In the genomic region with DNA sequence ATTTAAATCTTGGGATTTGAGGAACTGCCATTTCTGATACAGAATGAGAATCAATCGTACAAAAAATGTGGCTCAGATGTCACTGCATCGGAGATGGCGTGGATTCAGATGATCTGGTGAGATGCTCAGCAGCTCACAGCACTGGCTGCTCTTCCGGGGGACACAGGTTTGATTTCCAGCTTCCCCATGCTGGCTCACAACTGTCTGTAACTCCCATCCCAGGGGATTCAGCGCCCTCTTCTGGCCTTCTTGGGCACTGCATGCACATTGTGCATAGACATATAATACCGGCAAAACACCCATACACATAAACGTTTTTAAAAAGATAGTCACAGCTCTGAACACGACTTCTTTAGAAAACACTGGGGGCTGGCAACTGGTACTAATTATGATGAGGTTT, we compare ENCODE assay signal across 10 mouse cellular contexts. TPM values are rescaled to one million over a fixed set of nuclear protein-coding genes. Genes with fewer than 3 reads are reported as not detected.
DNase-seq lines count a peak whose midpoint lies in the region; ATAC-seq and TF ChIP-seq lines count a peak whose summit lies in the region.
"Had no signal": no experiment of that assay in that cellular context is flagged by ENCODE, and none has a peak within 500 bp of the region (broad histone marks: within the 10 kb centered on the region; RNA-seq: fewer than 3 reads in every experiment).

No protein-coding gene starts in this region.

- no peaks in the 10 kb centered on the region for H3K36me3 ChIP-seq in heart, embryonic 12.5 days
- no peaks in the 10 kb centered on the region for H3K36me3 ChIP-seq in lung, postnatal 0 days (ENCODE audit: insufficient read depth, low read length)
- H3K36me3 ChIP-seq in ES-Bruce4 (ENCODE audit: control insufficient read depth, insufficient read depth, low read length, poor library complexity, severe bottlenecking), result no peaks in the 10 kb centered on the region
- no peaks in the 10 kb centered on the region for H3K36me3 ChIP-seq in hindbrain, embryonic 16.5 days (ENCODE audit: control insufficient read depth, insufficient read depth, low read length)
- H3K36me3 ChIP-seq: limb, embryonic 13.5 days; midbrain, embryonic 13.5 days had no signal

- no peak overlapping the region for H3K4me3 ChIP-seq in heart, embryonic 12.5 days
- no peak overlapping the region for H3K4me3 ChIP-seq in lung, postnatal 0 days (ENCODE audit: low read depth, low read length)
- no peak overlapping the region for H3K4me3 ChIP-seq in ES-Bruce4 (ENCODE audit: low read depth, low read length)
- no peak overlapping the region for H3K4me3 ChIP-seq in hindbrain, embryonic 16.5 days (ENCODE audit: low read length)
- H3K4me3 ChIP-seq: limb, embryonic 13.5 days; midbrain, embryonic 13.5 days had no signal

- H3K27ac ChIP-seq in heart, embryonic 12.5 days (ENCODE audit: poor library complexity, severe bottlenecking), result no peak overlapping the region
- H3K27ac ChIP-seq in lung, postnatal 0 days (ENCODE audit: low read length), result no peak overlapping the region
- no peak overlapping the region for H3K27ac ChIP-seq in ES-Bruce4 (ENCODE audit: insufficient read depth, low read length)
- H3K27ac ChIP-seq in hindbrain, embryonic 16.5 days (ENCODE audit: low read depth, low read length), result no peak overlapping the region
- H3K27ac ChIP-seq: limb, embryonic 13.5 days; midbrain, embryonic 13.5 days had no signal

- TF ChIP-seq CTCF in lung, postnatal 0 days (IDR thresholded peaks at IDR 0.05), result peak; percentile 42
- peak; percentile 72 for TF ChIP-seq CTCF in ES-Bruce4 (IDR thresholded peaks at IDR 0.05; ENCODE audit: low read depth, low read length)

- no peaks in the 10 kb centered on the region for H3K4me1 ChIP-seq in heart, embryonic 12.5 days (replicated peaks)
- no peaks in the 10 kb centered on the region for H3K4me1 ChIP-seq in lung, postnatal 0 days (ENCODE audit: insufficient read depth, low read depth, low read length)
- H3K4me1 ChIP-seq in ES-Bruce4 (ENCODE audit: control insufficient read depth, insufficient read depth, low read length), result no peaks in the 10 kb centered on the region
- H3K4me1 ChIP-seq in hindbrain, embryonic 16.5 days (ENCODE audit: control insufficient read depth, insufficient read depth, low read depth, low read length), result no peaks in the 10 kb centered on the region
- H3K4me1 ChIP-seq: limb, embryonic 13.5 days; midbrain, embryonic 13.5 days had no signal

- H3K9ac ChIP-seq in heart, embryonic 12.5 days, result no peak overlapping the region
- H3K9ac ChIP-seq in lung, postnatal 0 days (replicated peaks; ENCODE audit: low read depth), result no peak overlapping the region
- no peak overlapping the region for H3K9ac ChIP-seq in ES-Bruce4 (ENCODE audit: low read depth, poor library complexity, severe bottlenecking)
- H3K9ac ChIP-seq in hindbrain, embryonic 16.5 days (ENCODE audit: low read depth, low read length), result no peak overlapping the region
- H3K9ac ChIP-seq: limb, embryonic 13.5 days; midbrain, embryonic 13.5 days had no signal

- no peak for ATAC-seq in heart, embryonic 12.5 days (ENCODE audit: insufficient number of reproducible peaks, low FRiP score)
- no peak for ATAC-seq in lung, postnatal 0 days
- 0 out of 2 replicates have a peak, but pooled peaks have one; percentile 24 for ATAC-seq in erythroblast, adult 5-6 weeks (replicated peaks; ENCODE audit: low FRiP score, poor library complexity, severe bottlenecking)
- no peak for ATAC-seq in hindbrain, embryonic 16.5 days
- ATAC-seq: midbrain, embryonic 13.5 days had no signal

- 0 out of 2 replicates have a peak, but pooled peaks cover 3% of the 10 kb centered on the region for H3K9me3 ChIP-seq in heart, embryonic 12.5 days (replicated peaks)
- H3K9me3 ChIP-seq in lung, postnatal 0 days (ENCODE audit: low read length), result no peaks in the 10 kb centered on the region
- H3K9me3 ChIP-seq in ES-Bruce4 (replicated peaks; ENCODE audit: control insufficient read depth, insufficient read depth, low read length, poor library complexity, severe bottlenecking), result no peaks in the 10 kb centered on the region
- H3K9me3 ChIP-seq in hindbrain, embryonic 16.5 days (ENCODE audit: control insufficient read depth, low read length), result 0 out of 2 replicates have a peak, but pooled peaks cover 2% of the 10 kb centered on the region
- H3K9me3 ChIP-seq: midbrain, embryonic 13.5 days had no signal

- no peak overlapping the region for H3K4me2 ChIP-seq in heart, embryonic 12.5 days
- no peak overlapping the region for H3K4me2 ChIP-seq in lung, postnatal 0 days (replicated peaks; ENCODE audit: low read depth, low read length)
- no peak overlapping the region for H3K4me2 ChIP-seq in hindbrain, embryonic 16.5 days (ENCODE audit: low read length)
- H3K4me2 ChIP-seq: limb, embryonic 13.5 days; midbrain, embryonic 13.5 days had no signal

- no peaks in the 10 kb centered on the region for H3K27me3 ChIP-seq in heart, embryonic 12.5 days (replicated peaks)
- H3K27me3 ChIP-seq in lung, postnatal 0 days (replicated peaks; ENCODE audit: insufficient read depth, low read length), result no peaks in the 10 kb centered on the region
- no peaks in the 10 kb centered on the region for H3K27me3 ChIP-seq in ES-Bruce4 (ENCODE audit: control insufficient read depth, insufficient read depth, low read length, poor library complexity, severe bottlenecking)
- H3K27me3 ChIP-seq in hindbrain, embryonic 16.5 days (replicated peaks; ENCODE audit: control insufficient read depth, insufficient read depth, low read length), result no peaks in the 10 kb centered on the region
- H3K27me3 ChIP-seq: limb, embryonic 13.5 days; midbrain, embryonic 13.5 days had no signal

- 66% methylated on average over 8 of the region's 8 CpGs for WGBS in heart, embryonic 12.5 days
- WGBS in lung, postnatal 0 days, result 65% methylated on average over 8 of the region's 8 CpGs
- 75% methylated on average over 8 of the region's 8 CpGs for WGBS in hindbrain, embryonic 16.5 days

- peak; percentile 66 for DNase-seq in heart, adult 11 months
- no peak for DNase-seq in lung, postnatal 0 days (ENCODE audit: low spot score)
- no peak for DNase-seq in lung, adult 18-20 months
- DNase-seq in layer of hippocampus, adult 18-20 months (ENCODE audit: low spot score in 2 of 2), result no peak

- TF ChIP-seq POLR2A in ES-Bruce4 (IDR thresholded peaks at IDR 0.05; ENCODE audit: insufficient read depth, low read length), result no peak

- no peak for TF ChIP-seq EP300 in lung, postnatal 0 days (IDR thresholded peaks at IDR 0.05)
- no peak for TF ChIP-seq EP300 in ES-Bruce4 (IDR thresholded peaks at IDR 0.05; ENCODE audit: insufficient read depth, low read depth, low read length)

RNA-seq across cellular contexts. Expression of a gene that starts 21.6 kb away (rescaled TPM):
- not detected in 2 replicates for polyA plus RNA-seq in heart, embryonic 12.5 days (2016; fragmentation: Nextera tagmentation; extraction: Ambion mirVana)
- polyA plus RNA-seq in lung, postnatal 0 days (2015; fragmentation: Nextera tagmentation; extraction: Ambion mirVana), result 0.54 and 0.70 TPM in 2 replicates
- not detected in 2 replicates for polyA plus RNA-seq in ES-Bruce4 (2011; ENCODE audit: insufficient read depth, insufficient read length, low read depth, missing spikeins)
- 6.7 and 13.2 TPM in 2 replicates for total RNA-seq in erythroblast, adult 5-6 weeks (2015; ENCODE audit: low replicate concordance)
- 2.3 and 2.4 TPM in 2 replicates for total RNA-seq in erythroblast, adult 5-6 weeks (2017; ENCODE audit: low replicate concordance)
- 1.0 and 1.2 TPM in 2 replicates for polyA plus RNA-seq in hindbrain, embryonic 16.5 days (2015; fragmentation: Nextera tagmentation; extraction: Ambion mirVana)
- total RNA-seq in layer of hippocampus, adult 18-20 months (2021), result under 1 TPM; 0.71 to 0.92 TPM

RNA-seq across cellular contexts. Expression of a gene that starts 34.9 kb away (rescaled TPM):
- polyA plus RNA-seq in heart, embryonic 12.5 days (2016; fragmentation: Nextera tagmentation; extraction: Ambion mirVana), result 0.41 and 1.1 TPM in 2 replicates
- 7.9 TPM in 2 replicates for polyA plus RNA-seq in lung, postnatal 0 days (2015; fragmentation: Nextera tagmentation; extraction: Ambion mirVana)
- 2.0 and 3.5 TPM in 2 replicates for polyA plus RNA-seq in ES-Bruce4 (2011; ENCODE audit: insufficient read depth, insufficient read length, low read depth, missing spikeins)
- total RNA-seq in erythroblast, adult 5-6 weeks (2015; ENCODE audit: low replicate concordance), result not detected in 2 replicates
- not detected in 2 replicates for total RNA-seq in erythroblast, adult 5-6 weeks (2017; ENCODE audit: low replicate concordance)
- 8.7 and 9.7 TPM in 2 replicates for polyA plus RNA-seq in hindbrain, embryonic 16.5 days (2015; fragmentation: Nextera tagmentation; extraction: Ambion mirVana)
- total RNA-seq in layer of hippocampus, adult 18-20 months (2021), result 10 to 100 TPM; 28.6 to 30.6 TPM

RNA-seq across cellular contexts. Expression of a gene that starts 43.2 kb away (rescaled TPM):
- 7.7 and 9.1 TPM in 2 replicates for polyA plus RNA-seq in heart, embryonic 12.5 days (2016; fragmentation: Nextera tagmentation; extraction: Ambion mirVana)
- polyA plus RNA-seq in lung, postnatal 0 days (2015; fragmentation: Nextera tagmentation; extraction: Ambion mirVana), result 4.5 and 6.0 TPM in 2 replicates
- 8.9 and 11.2 TPM in 2 replicates for polyA plus RNA-seq in ES-Bruce4 (2011; ENCODE audit: insufficient read depth, insufficient read length, low read depth, missing spikeins)
- total RNA-seq in erythroblast, adult 5-6 weeks (2015; ENCODE audit: low replicate concordance), result 2.5 and 8.1 TPM in 2 replicates
- 5.1 and 8.2 TPM in 2 replicates for total RNA-seq in erythroblast, adult 5-6 weeks (2017; ENCODE audit: low replicate concordance)
- polyA plus RNA-seq in hindbrain, embryonic 16.5 days (2015; fragmentation: Nextera tagmentation; extraction: Ambion mirVana), result 11.9 and 15.2 TPM in 2 replicates
- 1 to 10 TPM; 6.2 to 9.0 TPM for total RNA-seq in layer of hippocampus, adult 18-20 months (2021)

RNA-seq across cellular contexts. Expression of a gene that starts 47.5 kb away (rescaled TPM):
- polyA plus RNA-seq in heart, embryonic 12.5 days (2016; fragmentation: Nextera tagmentation; extraction: Ambion mirVana), result 0.24 TPM in 1 of 2 replicates, not detected in the other
- 0.90 and 1.2 TPM in 2 replicates for polyA plus RNA-seq in lung, postnatal 0 days (2015; fragmentation: Nextera tagmentation; extraction: Ambion mirVana)
- polyA plus RNA-seq in ES-Bruce4 (2011; ENCODE audit: insufficient read depth, insufficient read length, low read depth, missing spikeins), result 0.37 and 0.43 TPM in 2 replicates
- total RNA-seq in erythroblast, adult 5-6 weeks (2015; ENCODE audit: low replicate concordance), result 8.5 and 15.7 TPM in 2 replicates
- 12.4 and 18.7 TPM in 2 replicates for total RNA-seq in erythroblast, adult 5-6 weeks (2017; ENCODE audit: low replicate concordance)
- polyA plus RNA-seq in hindbrain, embryonic 16.5 days (2015; fragmentation: Nextera tagmentation; extraction: Ambion mirVana), result 1.2 and 1.4 TPM in 2 replicates
- total RNA-seq in layer of hippocampus, adult 18-20 months (2021), result under 1 TPM; 0.45 to 0.66 TPM

RNA-seq across cellular contexts. Expression of a gene that starts 52.0 kb away (rescaled TPM):
- polyA plus RNA-seq in heart, embryonic 12.5 days (2016; fragmentation: Nextera tagmentation; extraction: Ambion mirVana), result 17.6 and 19.6 TPM in 2 replicates
- 19.2 and 31.6 TPM in 2 replicates for polyA plus RNA-seq in lung, postnatal 0 days (2015; fragmentation: Nextera tagmentation; extraction: Ambion mirVana)
- 4.1 TPM in 2 replicates for polyA plus RNA-seq in ES-Bruce4 (2011; ENCODE audit: insufficient read depth, insufficient read length, low read depth, missing spikeins)
- total RNA-seq in erythroblast, adult 5-6 weeks (2015; ENCODE audit: low replicate concordance), result not detected in 2 replicates
- total RNA-seq in erythroblast, adult 5-6 weeks (2017; ENCODE audit: low replicate concordance), result 0.56 and 0.68 TPM in 2 replicates
- polyA plus RNA-seq in hindbrain, embryonic 16.5 days (2015; fragmentation: Nextera tagmentation; extraction: Ambion mirVana), result 5.1 and 6.6 TPM in 2 replicates
- total RNA-seq in layer of hippocampus, adult 18-20 months (2021), result 1 to 10 TPM in 1 of 2 experiments, under 1 TPM in 1; 0.92 to 1.1 TPM
